Mouse (Mus musculus) bone marrow macrophage, adult 2 months (primary cell): ENCODE measurements around the gene Tjp1.

Experiments
- CTCF ChIP-seq: IDR thresholded peaks from 2 replicates; pipeline ENCODE4 v1.5.1; 2012; ENCODE audit warnings: low read depth, mild to moderate bottlenecking, low read length, moderate library complexity
- POLR2A ChIP-seq: IDR thresholded peaks from 2 replicates; pipeline ENCODE4 v1.6.1; 2012; ENCODE audit warnings: mild to moderate bottlenecking, low read depth, low read length, borderline replicate concordance

GRCm38 (mm10) chr7:65471406-65471805 lies 56.2 kb downstream of the Tjp1 start:
- TF ChIP-seq POLR2A (no peak), CTCF (no peak)
